Mouse (Mus musculus) heart, postnatal 0 days (tissue): ENCODE measurements around the gene Gpr87.

ENCODE experiments used
- CTCF ChIP-seq: IDR thresholded peaks from 2 replicates; pipeline ENCODE4 v1.5.1; 2016; ENCODE audit warnings: antibody characterized with exemption, control low read depth, low read depth
- EP300 ChIP-seq: IDR thresholded peaks from 2 replicates; pipeline ENCODE4 v1.6.1; 2016; ENCODE audit warnings: antibody characterized with exemption, low read depth

GRCm38 (mm10) chr3:59211784-59212183 lies 16.9 kb upstream of the Gpr87 start:
- TF ChIP-seq CTCF: no peak
- TF ChIP-seq EP300: no peak
